Mouse (Mus musculus) inflammation-experienced regulatory T-cells, adult 16 weeks (primary cell): ENCODE results near the gene Nadk. TPM values are rescaled to one million over a fixed set of nuclear protein-coding genes. Genes with fewer than 3 reads are reported as not detected.

Experiments used
- polyA plus RNA-seq: library from polyadenylated mRNA; unstranded; fragments of 100-300 nt; shearing (Covaris generic); gene quantifications from one replicate; pipeline ENCODE4 v1.2.1, GENCODE M21; 2017

Gene Nadk
- polyA plus RNA-seq = 166 TPM

GRCm38 (mm10) chr4:155561661-155562442 lies at the start of gene Nadk:
Gene Nadk (plus strand): TSS chr4:155562378.

GRCm38 (mm10) chr4:155601091-155601996 lies 39.2 kb downstream of the Nadk start, which contains the start of gene Slc35e2:
Gene Slc35e2 (plus strand): TSS chr4:155601416.

GRCm38 (mm10) chr4:155624338-155625291 lies 62.4 kb downstream of the Nadk start, which contains the start of gene Cdk11b:
Gene Cdk11b (plus strand): TSS chr4:155624854.

Other genes with a start within 250 kb of the Nadk start
- gene Prkcz, start 201.0 kb upstream of the Nadk start, polyA plus RNA-seq = 39.6 TPM
- 0.82 TPM for gene Gabrd, start 164.3 kb upstream of the Nadk start, polyA plus RNA-seq
- gene Cfap74, start 153.2 kb upstream of the Nadk start, polyA plus RNA-seq = 4.3 TPM
- gene Tmem52, start 93.3 kb upstream of the Nadk start, polyA plus RNA-seq = not detected
- 20.8 TPM for gene Gnb1, start 71.0 kb upstream of the Nadk start, polyA plus RNA-seq
- 16.2 TPM for gene Slc35e2, start 39.0 kb downstream of the Nadk start, polyA plus RNA-seq
- 145 TPM for gene Cdk11b, start 62.5 kb downstream of the Nadk start, polyA plus RNA-seq
- gene Gm10563, start 83.0 kb downstream of the Nadk start, polyA plus RNA-seq = not detected
- 0.56 TPM for gene Mmp23, start 91.0 kb downstream of the Nadk start, polyA plus RNA-seq
- gene Mib2, start 106.8 kb downstream of the Nadk start, polyA plus RNA-seq = 53.7 TPM
- gene Fndc10, start 132.0 kb downstream of the Nadk start, polyA plus RNA-seq = 0.62 TPM
- 157 TPM for gene Ssu72, start 142.4 kb downstream of the Nadk start, polyA plus RNA-seq
- 0.09 TPM for gene Tmem240, start 172.4 kb downstream of the Nadk start, polyA plus RNA-seq
- 50.3 TPM for gene Atad3a, start 198.7 kb downstream of the Nadk start, polyA plus RNA-seq
- 0.13 TPM for gene Vwa1, start 212.3 kb downstream of the Nadk start, polyA plus RNA-seq
- not detected for gene Tmem88b, start 223.5 kb downstream of the Nadk start, polyA plus RNA-seq
- gene Ankrd65, start 228.1 kb downstream of the Nadk start, polyA plus RNA-seq = not detected
- 124 TPM for gene Mrpl20, start 240.5 kb downstream of the Nadk start, polyA plus RNA-seq